Mouse (Mus musculus) embryo, embryonic 10 days (tissue): ENCODE measurements around the gene Syce1l.

Experiments used
- DNase-seq: peaks from one replicate; pipeline ENCODE4 v3.0.0-alpha.2; 2015; ENCODE audit warnings: low spot score

The Syce1l gene

GRCm38 (mm10) chr8:113642926-113643325 lies at the start of gene Syce1l:
Syce1l (plus strand) TSS chr8:113643213.
- no peak for DNase-seq

GRCm38 (mm10) chr8:113598401-113598800 lies 44.6 kb upstream of the Syce1l start:
- no peak for DNase-seq

GRCm38 (mm10) chr8:113632634-113633033 lies 10.4 kb upstream of the Syce1l start:
- DNase-seq, result peak; percentile 78

GRCm38 (mm10) chr8:113634161-113634560 lies 8.9 kb upstream of the Syce1l start:
- DNase-seq, result no peak

- DNase-seq, result peak; percentile 95
Measured at GRCm38 (mm10) chr8:113634670-113635591, 8.1 kb upstream of the Syce1l start, which contains the start of gene Mon1b. Mon1b (plus strand) TSS chr8:113635587.

GRCm38 (mm10) chr8:113635592-113636279 lies 7.3 kb upstream of the Syce1l start:
- DNase-seq, result peak; percentile 90

DNA sequence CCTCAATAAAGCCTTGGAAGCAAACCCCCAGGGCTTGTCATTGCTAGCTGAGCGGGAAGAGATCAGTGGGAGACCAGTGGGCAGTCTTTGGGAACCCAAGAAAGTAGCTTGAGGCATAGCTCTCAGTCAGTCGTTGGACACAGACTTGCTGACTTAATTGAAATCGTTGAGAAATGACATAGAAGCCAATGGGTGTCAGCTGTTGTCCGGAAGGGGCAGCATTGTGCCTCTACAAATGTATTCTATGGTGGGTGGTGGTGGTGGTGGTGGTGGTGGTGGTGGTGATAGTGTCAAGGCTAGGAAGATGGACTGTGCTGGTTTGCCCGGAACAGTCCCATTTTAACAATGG lies 6.8 kb upstream of the Syce1l start:
- no peak for DNase-seq

DNA sequence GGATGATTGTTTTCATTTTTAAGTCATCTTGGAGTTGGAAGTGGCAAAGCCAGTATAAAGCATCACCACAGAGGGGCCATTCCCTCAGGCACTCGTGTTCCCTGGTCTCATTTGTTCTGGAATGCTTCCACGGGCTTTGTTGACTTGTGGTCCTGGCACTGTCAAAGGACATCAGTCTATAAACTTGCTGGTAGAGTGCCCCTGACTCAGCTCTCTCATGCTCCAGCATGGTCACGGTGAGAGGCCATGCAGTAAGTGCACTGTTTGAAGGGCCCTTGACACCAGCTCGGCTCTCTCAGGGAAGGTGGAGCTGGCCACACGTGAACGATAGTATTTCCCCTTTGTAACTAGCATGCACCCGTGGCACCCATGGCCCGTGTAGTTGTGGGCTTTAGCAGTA lies 2.7 kb upstream of the Syce1l start:
- no peak for DNase-seq

DNA sequence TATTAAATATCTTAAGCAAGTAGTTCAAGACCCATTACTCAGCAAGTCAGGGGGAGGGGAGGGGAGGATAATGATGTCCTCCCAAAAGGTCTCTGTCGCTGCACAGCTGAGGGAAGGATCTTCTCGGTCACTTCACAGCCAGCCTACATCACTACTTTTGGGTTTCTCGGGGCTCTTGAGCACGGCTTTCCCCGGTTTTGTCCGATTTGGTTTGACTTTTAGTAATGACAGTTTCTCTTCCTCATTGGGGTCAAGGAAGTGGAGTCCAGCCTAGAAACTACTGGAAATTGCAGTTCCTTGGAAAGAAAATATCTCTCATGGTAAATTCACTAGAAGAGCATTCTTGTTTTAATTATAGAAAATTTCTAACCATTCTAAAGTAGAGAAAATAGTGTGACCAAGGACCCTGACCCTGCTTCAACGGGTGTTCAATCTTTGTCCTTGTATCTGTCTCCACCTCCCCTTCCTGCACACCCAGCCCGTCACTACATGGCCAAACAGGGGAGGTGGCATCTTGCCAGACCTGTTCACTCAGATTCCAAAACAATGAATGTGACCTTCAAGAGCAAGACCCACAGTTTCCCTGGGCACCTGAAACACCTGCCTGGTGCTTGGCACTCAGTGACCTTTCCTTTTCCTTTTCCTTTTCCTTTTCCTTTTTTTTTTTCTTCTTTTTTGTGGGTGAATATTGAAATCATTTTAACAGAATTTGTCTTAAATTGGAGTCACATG lies 632 bp downstream of the Syce1l start:
- no peak for DNase-seq

DNA sequence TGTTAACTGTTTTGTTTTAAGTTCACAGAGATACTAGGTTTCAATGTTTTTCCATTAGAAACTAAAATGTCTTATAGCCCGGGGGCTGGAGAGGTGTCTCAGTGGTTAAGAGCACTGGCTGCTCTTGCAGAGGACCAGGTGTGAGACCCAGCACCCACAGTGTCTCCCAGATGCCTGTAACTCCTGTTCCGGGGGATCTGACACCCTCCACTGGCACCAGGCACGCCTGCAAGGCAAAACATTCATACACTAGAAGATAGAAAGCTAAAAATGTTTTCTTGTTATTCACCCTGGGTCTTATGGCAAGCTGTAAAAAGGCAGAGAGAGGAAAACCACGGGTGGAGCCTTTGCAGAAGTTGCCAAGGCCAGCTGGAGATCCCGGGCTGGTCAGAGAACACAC lies 2.2 kb downstream of the Syce1l start:
- DNase-seq, result no peak

DNA sequence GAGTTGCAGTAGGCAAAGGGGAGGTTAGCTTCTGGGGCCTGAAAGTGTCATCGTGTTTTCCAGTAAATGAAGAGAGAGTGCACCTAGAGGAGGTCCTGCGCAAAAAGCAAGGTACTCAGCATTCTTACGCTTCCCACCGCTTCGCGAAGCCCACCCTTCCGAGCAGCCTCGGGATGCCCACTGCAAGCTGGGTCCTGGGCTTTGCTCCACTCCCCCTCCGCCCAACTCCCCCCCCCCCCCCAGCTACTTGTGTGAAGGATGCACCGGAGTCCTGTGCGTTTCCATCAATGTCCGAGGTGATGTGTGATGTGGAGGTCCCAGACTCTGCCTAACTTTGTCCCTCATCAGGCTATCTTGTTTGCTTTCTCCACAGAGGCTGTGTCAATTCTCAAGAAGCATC lies 9.4 kb downstream of the Syce1l start:
- no peak for DNase-seq

- DNase-seq, result no peak
Measured at GRCm38 (mm10) chr8:113653151-113653550, 10.1 kb downstream of the Syce1l start.

DNA sequence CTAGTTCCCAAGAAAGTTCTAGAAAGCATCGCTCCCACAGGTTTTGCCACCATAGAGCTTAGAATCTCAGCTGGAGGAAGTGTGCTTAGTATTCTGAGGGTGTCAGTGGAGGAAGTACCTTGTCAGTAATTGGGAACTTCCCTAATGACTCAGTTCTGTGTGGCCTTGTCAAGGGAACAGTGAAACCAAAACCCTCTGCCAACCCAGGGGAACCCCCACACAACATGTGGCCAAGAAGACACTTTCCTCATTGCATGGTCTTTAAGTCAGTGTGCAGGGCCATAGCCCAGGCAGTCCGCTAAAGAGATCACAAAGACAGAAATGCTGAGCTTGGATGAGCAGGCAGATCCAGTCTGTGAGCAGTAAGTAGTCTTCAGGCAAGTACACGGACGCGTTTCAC lies 13.1 kb downstream of the Syce1l start:
- no peak for DNase-seq

- DNase-seq, result no peak
Measured at GRCm38 (mm10) chr8:113656681-113657298, 13.8 kb downstream of the Syce1l start.

DNA sequence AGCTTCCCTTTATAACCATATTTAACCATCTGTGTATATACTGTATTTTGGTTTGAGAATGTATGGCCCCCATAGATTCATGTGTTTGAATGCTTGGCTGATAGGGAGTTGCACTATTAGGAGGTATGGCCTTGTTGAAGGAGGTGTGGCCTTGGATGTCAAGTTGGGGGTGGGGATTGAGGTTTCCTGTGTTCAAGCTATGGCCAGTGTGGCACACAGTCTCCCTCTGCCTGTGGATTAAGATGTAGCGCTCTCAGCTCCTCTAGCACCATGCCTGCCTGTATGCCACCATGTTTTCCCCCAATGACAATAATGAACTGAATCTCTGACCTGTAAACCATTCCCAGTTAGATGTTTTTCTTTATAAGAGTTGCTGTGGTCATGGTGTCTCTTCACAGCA lies 17.1 kb downstream of the Syce1l start:
- no peak for DNase-seq

DNA sequence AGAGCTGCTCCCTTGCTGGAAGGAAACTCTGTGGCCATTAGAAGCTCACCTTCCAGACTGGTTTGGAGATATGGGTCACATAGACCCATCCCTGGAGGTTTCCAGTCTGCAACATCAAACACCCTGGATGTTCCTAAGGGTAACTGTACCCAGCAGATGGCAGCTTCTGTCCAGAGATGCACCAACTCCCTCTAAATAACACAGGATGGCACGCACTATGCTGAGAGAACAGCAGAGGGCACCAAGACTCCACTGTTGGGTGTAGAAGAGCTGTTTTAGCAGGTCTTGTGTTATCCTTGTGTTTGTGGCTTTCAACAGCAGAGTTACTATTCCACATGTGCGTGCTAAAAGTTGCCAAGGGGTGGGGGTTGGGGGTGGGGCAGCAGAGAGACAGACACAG lies 21.5 kb downstream of the Syce1l start:
- DNase-seq, result peak; percentile 93

DNA sequence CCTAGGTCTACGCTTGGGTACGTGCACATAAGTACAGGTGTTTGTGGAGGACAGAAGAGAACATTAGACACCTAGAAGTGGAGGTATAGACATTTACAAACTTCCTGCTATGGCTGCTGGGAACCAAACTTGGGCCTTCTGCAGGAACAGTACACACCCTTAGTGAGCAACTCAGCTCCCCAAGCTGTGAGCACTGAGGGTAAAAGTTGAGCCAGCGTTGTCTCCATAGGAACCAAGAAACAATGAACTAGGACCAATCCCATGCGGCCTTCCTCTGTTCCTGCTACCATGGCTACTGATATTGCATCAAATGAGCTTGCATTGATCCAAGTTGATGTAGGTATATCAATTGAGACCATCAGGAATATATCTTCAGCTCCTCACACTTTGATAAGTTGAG lies 22.0 kb downstream of the Syce1l start:
- peak; percentile 34 for DNase-seq

DNA sequence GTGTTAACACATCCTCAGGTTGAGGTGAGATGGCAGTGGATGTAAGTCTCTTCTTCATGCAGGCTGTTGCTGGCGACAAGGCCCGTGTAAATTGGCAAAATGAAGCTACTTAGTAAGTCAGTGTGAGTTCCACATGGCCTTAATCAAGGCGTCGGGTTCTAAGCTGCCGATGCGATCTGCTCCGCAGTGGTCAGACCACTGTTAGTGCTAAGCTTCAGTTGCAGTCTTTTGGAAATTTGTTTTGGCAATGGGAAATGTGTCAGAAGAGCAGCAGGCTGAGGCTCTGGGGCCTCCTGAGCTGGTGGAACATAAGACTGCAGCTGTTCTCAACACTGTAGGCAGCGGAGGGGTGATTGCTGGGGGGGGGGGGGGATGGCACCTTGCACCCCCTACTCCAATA lies 22.9 kb downstream of the Syce1l start:
- DNase-seq, result no peak

DNA sequence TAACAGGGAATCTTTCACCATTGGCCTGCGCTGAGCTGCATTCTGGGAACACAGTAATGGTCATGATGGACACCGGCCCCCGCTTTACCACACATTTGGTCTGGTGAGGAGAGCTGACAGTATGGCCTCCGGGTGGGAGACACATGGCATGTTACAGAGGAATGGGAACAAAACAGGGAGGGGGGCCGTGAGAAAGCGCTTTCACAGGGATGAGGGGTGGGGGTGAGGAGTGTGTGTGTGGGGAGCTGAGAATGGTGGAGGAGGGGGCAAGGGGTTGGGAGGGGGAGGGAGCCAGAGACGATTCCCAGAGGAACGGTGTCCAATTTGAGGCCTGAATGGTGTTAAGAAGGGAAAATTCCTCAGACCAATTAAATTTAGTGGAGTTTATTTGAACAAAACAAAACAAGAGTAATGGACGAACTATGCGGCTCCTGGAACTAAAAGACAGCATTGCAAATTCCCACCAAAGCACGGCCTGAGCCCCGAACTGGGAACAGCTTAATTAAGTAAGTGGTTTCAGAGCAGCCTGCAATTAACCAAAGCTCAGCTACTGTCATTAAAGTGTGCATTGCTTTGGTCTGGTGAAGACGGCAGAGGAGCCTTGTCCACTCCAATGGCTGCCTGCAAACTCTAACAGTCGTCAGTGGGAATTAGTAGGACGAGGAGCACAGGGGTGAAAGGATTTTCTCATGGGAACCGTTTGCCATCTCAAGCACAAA lies 23.9 kb downstream of the Syce1l start:
- no peak for DNase-seq

DNA sequence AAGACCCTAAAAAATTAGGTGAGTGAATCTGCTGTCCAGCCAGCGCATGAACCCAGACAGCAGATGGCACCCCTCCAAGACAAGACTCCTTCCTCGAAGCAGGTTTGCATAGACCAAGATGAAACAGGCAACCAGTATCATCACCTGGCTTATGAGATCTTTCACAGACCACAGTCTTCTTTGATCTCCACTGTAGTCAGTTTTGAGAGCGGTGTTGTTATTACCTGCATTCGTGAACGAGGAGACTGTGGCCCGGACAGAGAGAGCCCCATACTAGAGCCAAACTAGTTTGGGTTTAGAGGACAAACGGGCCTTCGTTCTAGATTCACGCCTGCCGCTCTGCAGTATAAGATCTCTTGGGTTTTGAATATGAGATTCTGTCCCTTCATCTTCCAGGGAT lies 26.9 kb downstream of the Syce1l start:
- no peak for DNase-seq

DNA sequence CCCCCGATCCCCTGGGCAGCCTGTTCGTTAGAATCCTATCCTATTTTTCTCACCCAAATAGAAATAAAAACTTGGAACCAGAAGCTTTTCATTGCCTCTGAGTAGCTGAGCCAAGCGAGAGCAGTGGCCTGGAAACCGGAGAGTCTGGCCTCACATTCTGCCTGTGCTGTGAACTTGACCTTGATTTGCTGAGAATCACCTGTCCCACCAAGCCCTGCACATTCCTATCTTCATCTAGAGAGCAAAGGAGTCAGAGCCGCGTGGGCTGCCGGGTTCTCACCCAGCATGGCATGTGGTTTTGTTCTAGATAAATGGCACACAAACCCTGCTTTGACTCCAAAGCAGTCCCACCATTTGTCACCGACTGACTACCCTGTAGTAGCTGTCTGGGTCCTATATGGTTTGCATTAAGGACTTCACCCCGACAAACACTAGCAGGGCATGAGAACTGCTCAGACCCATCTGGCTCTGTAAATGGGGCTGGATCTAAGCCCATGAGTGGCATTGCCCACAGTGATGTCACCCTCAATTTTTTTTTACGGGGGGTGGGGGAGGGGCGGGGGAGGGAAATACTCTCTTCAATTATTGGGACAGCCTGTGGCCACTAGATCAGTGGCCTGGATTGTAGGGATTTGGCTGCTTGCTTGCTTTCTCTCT lies 29.7 kb downstream of the Syce1l start:
- no peak for DNase-seq
